Mouse (Mus musculus): ENCODE data around the gene Adcy7.

- no peak for TF ChIP-seq CTCF (IDR thresholded peaks at IDR 0.05; ENCODE audit: borderline replicate concordance, insufficient read depth, low read depth, low read length)
- TF ChIP-seq POLR2A (IDR thresholded peaks at IDR 0.05; ENCODE audit: borderline replicate concordance, insufficient read depth, low read length): no peak
Observed at GRCm38 (mm10) chr8:88297976-88298732, 26.0 kb downstream of the Adcy7 start.

Data from cerebellum, adult 2 months (tissue).